Mouse (Mus musculus) Patski (cell line): Measurements from ENCODE around the gene Cntnap1. TPM values are rescaled to one million over a fixed set of nuclear protein-coding genes. Genes with fewer than 3 reads are reported as not detected.
A peak's percentile ranks its signal among the peaks of the same experiment; 100 is the strongest.

Experiments
- ATAC-seq: fragments of 100-300 bp; one replicate; pipeline ENCODE4 v1.8.0; 2021
- CTCF ChIA-PET: fragments of 350-600 bp; sonication (Branson Sonifier 250); formaldehyde crosslinking; loops from one replicate; lab custom pipeline; 2022; ENCODE audit warnings: inconsistent platforms; lab: Charles Lee
- POLR2A ChIA-PET: fragments of 350-600 bp; sonication (Branson Sonifier 250); formaldehyde crosslinking; loops from one replicate; lab custom pipeline; 2022; ENCODE audit warnings: antibody characterized with exemption, inconsistent platforms; lab: Charles Lee
- DNase-seq: peaks from one replicate; pipeline ENCODE4 v3.0.0-alpha.2; 2011; ENCODE audit warnings: low read depth, low spot score
- H3K27me3 ChIP-seq: fragments of 371-371 bp; one replicate; pipeline ENCODE4 v1.5.1; 2021
- CTCF ChIP-seq: fragments of 100-300 bp; IDR thresholded peaks from one replicate; pipeline ENCODE4 v1.5.1; 2021
- in situ Hi-C: fragments of 300-500 bp; cut with MboI; formaldehyde crosslinking; loops from 3 replicates; pipeline ENCODE4 v1.11.1; 2018; ENCODE audit warnings: low pct_unique_long_range_greater_than_20kb, mixed read lengths
- polyA plus RNA-seq: library from polyadenylated mRNA; unstranded; gene quantifications from one replicate; pipeline ENCODE4 v1.2.3, GENCODE M21; 2021

Cntnap1 gene
- polyA plus RNA-seq, 1 experiment from 2014 or later, result 10.8 TPM

DNA sequence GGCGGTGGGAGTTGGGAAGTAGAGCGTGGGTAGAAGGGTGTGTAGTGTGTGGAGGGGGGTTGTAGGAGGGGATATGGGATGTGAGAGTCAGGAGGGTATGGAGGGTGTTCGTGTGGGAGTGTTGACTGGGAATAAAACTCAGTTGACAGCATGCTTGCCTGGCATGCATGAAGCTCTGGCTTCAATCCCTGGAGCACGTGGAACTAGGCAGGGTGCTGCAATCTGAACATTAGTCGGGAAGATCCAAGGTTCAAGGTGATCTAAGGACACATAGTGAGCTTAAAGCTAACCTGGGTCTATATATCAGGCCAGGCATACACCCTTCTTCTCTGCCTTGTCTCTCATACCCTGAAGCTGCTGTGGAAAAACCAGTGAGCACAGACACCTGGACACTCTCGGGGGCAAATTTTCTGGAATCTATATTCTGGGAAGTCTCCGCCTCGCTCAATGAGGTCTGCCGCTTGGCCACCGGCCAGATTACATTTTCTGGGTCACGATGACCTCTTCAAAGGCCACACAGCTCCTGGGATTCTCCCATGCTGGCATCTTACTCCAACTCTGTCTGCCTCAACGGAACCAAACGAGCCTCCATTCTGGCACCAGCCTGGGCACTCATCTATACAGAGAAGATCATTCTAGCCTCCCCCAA lies 36.0 kb upstream of the Cntnap1 start:
- DNase-seq (no peak), ATAC-seq (no peak)
- ChIA-PET POLR2A (interaction anchor here (1.4 kb wide), 1 partner anchor 35 kb away, joined by 4 read pairs; no protein-coding TSS in a partner anchor), CTCF (no interaction called here)
- no peak for TF ChIP-seq CTCF
- no peaks in the 10 kb centered on the region for H3K27me3 ChIP-seq
- in situ Hi-C loops, result no loop called here

GRCm38 (mm10) chr11:101137000-101137399 lies 33.3 kb upstream of the Cntnap1 start:
- POLR2A ChIA-PET, result interaction anchor here (1.4 kb wide), 1 partner anchor 10 kb away, joined by 3 read pairs; no protein-coding TSS in a partner anchor
- TF ChIP-seq CTCF, result no peak
- ATAC-seq (no peak), DNase-seq (no peak)
- CTCF ChIA-PET, result interaction anchor here (1.0 kb wide), 1 partner anchor 10 kb away, joined by 3 read pairs; no protein-coding TSS in a partner anchor
- in situ Hi-C loops, result no loop called here
- H3K27me3 ChIP-seq, result no peaks in the 10 kb centered on the region

GRCm38 (mm10) chr11:101138536-101139181 lies 31.7 kb upstream of the Cntnap1 start:
- no peaks in the 10 kb centered on the region for H3K27me3 ChIP-seq
- TF ChIP-seq CTCF, result no peak
- ChIA-PET POLR2A (interaction anchor here (1.2 kb wide), 1 partner anchor 35 kb away, joined by 3 read pairs; no protein-coding TSS in a partner anchor), CTCF (interaction anchor here (1.2 kb wide), 1 partner anchor 8 kb away, joined by 3 read pairs; no protein-coding TSS in a partner anchor)
- in situ Hi-C loops, result no loop called here
- ATAC-seq (peak; percentile 34), DNase-seq (no peak)

- no peak for TF ChIP-seq CTCF
- POLR2A ChIA-PET, result interaction anchor here (0.7 to 3.3 kb wide), 2 partner anchors 21 to 29 kb away, joined by 3 to 31 read pairs; partner anchors contain the start of genes Cntnap1, Plekhh3, Retreg3 and Tubg1
- H3K27me3 ChIP-seq, result no peaks in the 10 kb centered on the region
- CTCF ChIA-PET, result interaction anchor here (0.9 to 1.2 kb wide), 7 partner anchors 12 to 44 kb away, joined by 3 to 4 read pairs (median 3); partner anchors contain the start of genes Ccr10 and Psmc3ip
- in situ Hi-C loops, result no loop called here
- peak; percentile 85 for DNase-seq
- peak; percentile 74 for ATAC-seq
These were observed 30.0 kb upstream of the Cntnap1 start for GRCm38 (mm10) chr11:101140164-101140819.

DNA sequence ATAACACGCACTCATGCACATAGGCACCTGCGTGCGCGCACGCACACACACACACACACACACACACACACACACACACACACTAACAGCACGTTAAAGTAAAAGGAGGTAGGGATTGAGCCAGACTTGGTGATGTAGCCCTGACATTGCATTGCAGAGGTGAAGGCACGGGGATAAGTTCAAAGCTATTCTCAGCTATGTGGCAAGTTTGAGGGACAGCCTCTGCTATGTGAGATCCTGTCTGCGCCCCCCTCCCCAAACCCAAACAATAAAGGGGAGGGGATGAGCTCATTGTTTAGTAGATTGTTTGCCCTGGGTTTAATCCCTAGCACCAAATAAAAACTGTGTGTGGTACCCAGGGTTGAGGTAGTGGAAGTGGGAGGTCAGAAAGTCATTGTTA lies 29.2 kb upstream of the Cntnap1 start:
- no peak for TF ChIP-seq CTCF
- ATAC-seq, result no peak
- ChIA-PET POLR2A (interaction anchor here (0.7 to 3.3 kb wide), 2 partner anchors 22 to 28 kb away, joined by 3 to 31 read pairs; partner anchors contain the start of genes Cntnap1, Plekhh3, Retreg3 and Tubg1), CTCF (interaction anchor here (0.9 to 1.2 kb wide), 5 partner anchors 11 to 45 kb away, joined by 3 to 4 read pairs (median 3); partner anchors contain the start of gene Psmc3ip)
- DNase-seq, result no peak
- in situ Hi-C loops, result no loop called here
- no peaks in the 10 kb centered on the region for H3K27me3 ChIP-seq

DNA sequence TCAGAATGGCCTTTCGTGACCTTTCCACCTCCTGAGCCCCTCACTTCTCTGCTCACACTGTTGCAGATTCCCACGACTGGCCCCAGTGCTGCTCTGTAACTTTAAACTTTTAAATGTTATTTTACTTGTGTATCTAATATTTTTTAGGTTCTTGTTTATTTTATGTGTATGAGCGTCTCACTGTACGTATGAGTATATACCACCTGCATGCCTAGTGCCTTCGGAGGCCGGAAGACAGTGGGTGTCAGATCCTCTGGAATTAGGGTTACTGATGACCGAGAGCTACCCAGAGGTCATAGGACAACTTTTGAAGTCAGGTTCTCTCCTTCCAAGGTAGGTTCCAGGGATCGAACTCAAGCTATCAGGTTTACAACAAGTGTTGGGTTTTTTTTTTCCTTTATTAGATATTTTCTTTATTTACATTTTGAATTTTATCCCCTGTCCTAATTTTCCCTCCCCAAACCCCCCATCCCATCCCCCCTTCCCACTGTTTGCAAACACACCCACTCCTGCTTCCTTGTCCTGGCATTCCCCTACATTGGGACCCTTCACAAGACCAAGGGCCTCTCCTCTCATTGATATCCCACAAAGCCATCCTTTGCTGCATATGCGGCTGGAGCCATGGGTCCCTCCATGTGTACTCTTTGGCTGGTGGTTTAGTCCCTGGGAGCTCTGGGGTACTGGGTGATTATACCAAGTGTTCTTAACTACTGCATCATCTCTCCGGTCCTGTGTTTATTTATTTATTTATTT lies 27.9 kb upstream of the Cntnap1 start:
- ATAC-seq, result no peak
- CTCF ChIA-PET, result no interaction called here
- in situ Hi-C loops, result no loop called here

GRCm38 (mm10) chr11:101143338-101144225 lies 26.7 kb upstream of the Cntnap1 start:
- CTCF ChIA-PET, result no interaction called here
- no peak for TF ChIP-seq CTCF
- ATAC-seq (peak; percentile 17), DNase-seq (no peak)
- in situ Hi-C loops, result no loop called here
- no peaks in the 10 kb centered on the region for H3K27me3 ChIP-seq
- POLR2A ChIA-PET, result interaction anchor here (0.6 kb wide), 1 partner anchor 102 kb away, joined by 3 read pairs; the partner anchor contains the start of gene Ramp2

More for the DNA sequence above, 27.9 kb upstream of the Cntnap1 start:
- no peak for DNase-seq
- no peak for TF ChIP-seq CTCF
- POLR2A ChIA-PET, result interaction anchor here (0.5 to 3.3 kb wide), 2 partner anchors 27 to 69 kb away, joined by 3 to 31 read pairs; partner anchors contain the start of genes Cntnap1 and Plekhh3
- H3K27me3 ChIP-seq, result no peaks in the 10 kb centered on the region

DNA sequence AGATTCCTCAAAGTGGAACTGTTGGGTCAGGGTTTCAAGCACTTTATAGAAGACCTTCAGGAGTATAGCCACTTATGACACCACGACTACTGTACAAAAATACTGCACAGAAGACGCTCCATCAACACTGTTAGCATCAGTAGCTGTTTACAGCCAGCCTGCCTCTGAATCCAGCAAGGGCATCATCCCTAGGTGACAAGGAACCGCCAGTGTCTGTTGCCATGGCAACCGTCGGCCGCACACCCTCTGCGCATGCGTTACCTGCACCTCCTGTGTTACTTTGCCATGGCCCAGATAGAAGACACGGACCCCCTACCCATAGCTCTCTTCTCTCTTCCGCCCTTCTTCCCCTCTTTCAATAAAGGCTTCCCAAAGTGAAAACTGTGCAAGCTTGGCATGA lies 23.9 kb upstream of the Cntnap1 start:
- TF ChIP-seq CTCF, result no peak
- DNase-seq (no peak), ATAC-seq (no peak)
- CTCF ChIA-PET, result interaction anchor here (1.4 kb wide), 1 partner anchor 9 kb away, joined by 3 read pairs; no protein-coding TSS in a partner anchor
- POLR2A ChIA-PET, result no interaction called here
- in situ Hi-C loops, result no loop called here
- no peaks in the 10 kb centered on the region for H3K27me3 ChIP-seq
